Mouse (Mus musculus) kidney, embryonic 16.5 days (tissue): ENCODE measurements around the gene Rgl1. TPM values are rescaled to one million over a fixed set of nuclear protein-coding genes. Genes with fewer than 3 reads are reported as not detected.

ENCODE experiments used
- ATAC-seq: fragments of 200-750 bp; cut with Nextera tagmentation; 2 replicates; pipeline ENCODE4 v1.8.0; 2017; ENCODE audit warnings: moderate TSS enrichment; ENCODE audit not compliant: low FRiP score, low TSS enrichment
- H3K27ac ChIP-seq: fragments of 300-500 bp; sonication (generic); 2 replicates; pipeline ENCODE4 v1.5.1; 2014; ENCODE audit warnings: low read length
- H3K27me3 ChIP-seq: fragments of 300-500 bp; sonication (generic); 2 replicates; pipeline ENCODE4 v1.6.1; 2014; ENCODE audit warnings: low read length, control low read depth, mixed read lengths; ENCODE audit not compliant: insufficient read depth
- H3K36me3 ChIP-seq: fragments of 300-500 bp; sonication (generic); 2 replicates; pipeline ENCODE4 v1.6.1; 2014; ENCODE audit warnings: low read length, control low read depth, mixed read lengths; ENCODE audit not compliant: insufficient read depth
- H3K4me1 ChIP-seq: fragments of 300-500 bp; sonication (generic); 2 replicates; pipeline ENCODE4 v1.6.1; 2014; ENCODE audit warnings: low read length, control low read depth, mixed read lengths; ENCODE audit not compliant: insufficient read depth
- H3K4me2 ChIP-seq: fragments of 300-500 bp; sonication (generic); replicated peaks from 2 replicates; pipeline ENCODE4 v1.6.1; 2014; ENCODE audit warnings: low read depth, low read length
- H3K4me3 ChIP-seq: fragments of 300-500 bp; sonication (generic); 2 replicates; pipeline ENCODE4 v1.5.1; 2014; ENCODE audit warnings: mild to moderate bottlenecking, low read length
- H3K9ac ChIP-seq: fragments of 300-500 bp; sonication (generic); replicated peaks from 2 replicates; pipeline ENCODE4 v1.6.1; 2014; ENCODE audit warnings: low read length
- H3K9me3 ChIP-seq: fragments of 300-500 bp; sonication (generic); 2 replicates; pipeline ENCODE4 v1.6.1; 2016; ENCODE audit warnings: low read length, control low read depth
- WGBS: fragments of 180-500 bp; shearing (Covaris S2); extraction: QIAGEN DNeasy Blood & Tissue Kit; methylation state at CpG from one replicate; pipeline ENCODE4 v1.1.7; 2014; 5-methylcytosine and 5-hydroxymethylcytosine counted together
- polyA plus RNA-seq: library from polyadenylated mRNA; unstranded; fragments of >200 nt; fragmentation: Nextera tagmentation; extraction: Ambion mirVana; gene quantifications from 2 replicates; pipeline ENCODE4 v1.2.1, GENCODE M21; 2015

The Rgl1 gene
- polyA plus RNA-seq, 1 experiment from 2014 or later: 58.6 TPM

DNA sequence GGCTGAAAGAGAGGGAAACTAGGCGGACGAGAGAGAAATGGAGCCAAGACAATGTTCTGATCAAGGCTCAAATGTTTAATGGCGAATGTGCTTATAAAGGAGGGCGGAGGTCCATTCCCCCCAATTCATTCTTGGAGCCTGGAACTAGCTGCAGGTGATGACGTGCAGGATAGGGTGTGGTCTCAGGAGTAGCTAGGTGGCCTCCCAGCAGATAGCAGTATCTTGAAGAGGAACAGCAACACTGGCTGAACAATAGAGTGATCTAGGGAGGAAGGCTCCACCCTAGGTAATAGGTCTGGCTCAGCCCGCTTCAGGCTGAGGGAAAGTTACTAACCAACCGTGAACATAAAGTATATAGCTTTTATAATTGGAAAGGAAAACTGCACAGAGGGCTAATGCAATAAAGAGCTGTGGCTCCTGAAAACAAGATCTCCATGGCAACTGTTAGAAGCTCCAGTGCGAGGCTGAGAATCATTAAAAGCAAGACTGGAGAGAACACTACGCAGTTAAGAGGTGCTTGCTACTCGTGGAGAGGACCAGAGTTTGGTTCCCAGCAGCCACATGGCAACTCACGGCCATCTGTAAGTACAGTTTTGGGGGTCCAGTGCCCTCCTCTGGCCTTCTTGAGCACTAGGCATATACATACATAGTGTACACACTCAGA is 44.5 kb downstream of the Rgl1 start:
- H3K27me3 ChIP-seq: no peaks in the 10 kb centered on the region
- no peak overlapping the region for H3K4me3 ChIP-seq
- no peak overlapping the region for H3K27ac ChIP-seq
- ATAC-seq: no peak
- no peaks in the 10 kb centered on the region for H3K36me3 ChIP-seq
- H3K9ac ChIP-seq: no peak overlapping the region
- H3K9me3 ChIP-seq: no peaks in the 10 kb centered on the region
- H3K4me1 ChIP-seq: no peaks in the 10 kb centered on the region
- H3K4me2 ChIP-seq: no peak overlapping the region
- WGBS: 90% methylated on average over 11 of the region's 11 CpGs

DNA sequence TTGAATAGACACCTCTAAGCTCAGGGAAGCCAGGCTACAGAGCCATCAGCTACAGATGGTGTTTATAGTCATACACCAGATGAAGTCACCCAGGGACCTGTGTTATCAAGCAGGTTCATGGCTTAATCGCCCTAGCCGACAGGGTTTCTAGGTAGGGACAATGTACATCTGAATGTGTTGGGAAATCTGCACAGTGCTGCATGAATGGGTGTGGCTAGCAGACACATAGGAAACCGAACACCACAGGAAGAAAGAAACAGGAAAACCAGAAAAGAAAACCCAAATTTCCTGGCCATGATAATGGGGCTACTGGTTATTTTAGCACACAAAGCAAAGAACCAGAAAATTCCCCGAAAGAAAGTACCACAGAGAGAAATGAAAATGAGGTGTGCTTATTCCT is 45.2 kb downstream of the Rgl1 start:
- Histone ChIP-seq H3K9ac (no peak overlapping the region), H3K36me3 (no peaks in the 10 kb centered on the region), H3K27ac (no peak overlapping the region), H3K4me2 (no peak overlapping the region), H3K4me3 (no peak overlapping the region), H3K4me1 (no peaks in the 10 kb centered on the region), H3K9me3 (no peaks in the 10 kb centered on the region), H3K27me3 (no peaks in the 10 kb centered on the region)
- 76% methylated on average over 4 of the region's 4 CpGs for WGBS
- ATAC-seq: no peak

DNA sequence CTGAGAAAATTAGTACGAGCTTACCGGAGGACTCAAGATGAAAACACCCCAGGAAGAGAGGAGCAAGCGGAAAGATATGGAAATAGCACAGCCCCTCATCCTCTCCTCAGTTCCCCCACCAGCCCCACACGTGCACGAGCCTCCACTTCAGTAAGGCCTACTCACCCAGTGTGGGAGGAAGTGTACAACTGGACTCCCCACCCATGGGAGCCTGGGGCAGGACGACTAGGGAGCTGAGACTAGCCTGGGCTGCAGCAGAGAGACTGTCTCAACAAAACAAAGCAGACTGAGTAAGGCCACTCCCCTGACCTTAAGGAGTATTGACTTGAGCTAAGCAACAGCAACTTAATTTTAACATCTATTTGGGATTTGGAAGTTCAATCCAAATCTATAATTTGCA is 48.0 kb downstream of the Rgl1 start:
- H3K4me1 ChIP-seq: no peaks in the 10 kb centered on the region
- H3K4me2 ChIP-seq: no peak overlapping the region
- ATAC-seq: no peak
- no peaks in the 10 kb centered on the region for H3K9me3 ChIP-seq
- no peaks in the 10 kb centered on the region for H3K36me3 ChIP-seq
- 59% methylated on average over 6 of the region's 6 CpGs for WGBS
- H3K27ac ChIP-seq: no peak overlapping the region
- H3K9ac ChIP-seq: no peak overlapping the region
- H3K4me3 ChIP-seq: no peak overlapping the region
- H3K27me3 ChIP-seq: no peaks in the 10 kb centered on the region

DNA sequence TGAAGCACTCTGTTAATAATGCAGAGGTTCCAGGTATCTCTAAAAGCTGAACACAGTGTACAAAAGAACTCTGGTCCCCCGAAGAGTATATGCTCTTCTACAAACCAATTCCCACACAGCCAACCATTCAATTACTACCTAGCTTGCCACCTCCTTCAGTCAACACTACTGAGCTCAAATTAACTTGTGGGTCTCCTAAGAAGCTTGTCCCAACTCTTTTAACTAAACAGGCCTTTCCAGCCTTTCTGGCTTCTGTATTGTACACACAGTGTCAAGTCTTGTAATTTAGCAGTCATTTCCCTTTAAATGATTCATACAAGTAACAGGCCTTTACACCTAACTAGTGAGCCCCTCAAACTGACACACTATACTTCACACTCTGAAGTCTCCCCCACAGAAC is 48.8 kb downstream of the Rgl1 start:
- 85% methylated on average over 1 of the region's 1 CpGs for whole genome bisulfite sequencing
- Histone ChIP-seq H3K36me3 (no peaks in the 10 kb centered on the region), H3K27ac (no peak overlapping the region), H3K4me2 (no peak overlapping the region), H3K9me3 (no peaks in the 10 kb centered on the region), H3K9ac (no peak overlapping the region), H3K4me1 (no peaks in the 10 kb centered on the region), H3K27me3 (no peaks in the 10 kb centered on the region), H3K4me3 (no peak overlapping the region)
- ATAC-seq: no peak

DNA sequence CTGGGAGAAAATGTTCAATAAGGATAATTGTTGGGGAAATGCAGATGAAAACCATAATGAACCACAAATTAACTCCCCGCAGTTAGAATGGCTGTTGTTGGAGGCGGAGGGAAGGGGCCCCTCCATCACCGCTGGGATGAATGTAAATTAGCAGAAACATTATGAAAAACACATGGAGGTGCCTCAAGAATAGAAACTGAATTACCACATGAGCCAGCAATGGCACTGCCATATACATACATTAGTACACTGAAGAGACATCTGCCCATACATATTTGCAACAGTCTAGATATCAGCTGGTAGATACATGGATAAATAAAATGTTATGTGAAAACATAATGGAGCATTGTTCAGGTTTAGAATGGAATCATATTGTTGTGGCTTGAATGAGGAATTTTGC is 51.7 kb downstream of the Rgl1 start:
- no peak overlapping the region for H3K27ac ChIP-seq
- H3K4me3 ChIP-seq: no peak overlapping the region
- no peaks in the 10 kb centered on the region for H3K9me3 ChIP-seq
- no peak for ATAC-seq
- H3K36me3 ChIP-seq: no peaks in the 10 kb centered on the region
- H3K27me3 ChIP-seq: no peaks in the 10 kb centered on the region
- WGBS: 93% methylated on average over 3 of the region's 3 CpGs
- H3K9ac ChIP-seq: no peak overlapping the region
- no peaks in the 10 kb centered on the region for H3K4me1 ChIP-seq
- no peak overlapping the region for H3K4me2 ChIP-seq

DNA sequence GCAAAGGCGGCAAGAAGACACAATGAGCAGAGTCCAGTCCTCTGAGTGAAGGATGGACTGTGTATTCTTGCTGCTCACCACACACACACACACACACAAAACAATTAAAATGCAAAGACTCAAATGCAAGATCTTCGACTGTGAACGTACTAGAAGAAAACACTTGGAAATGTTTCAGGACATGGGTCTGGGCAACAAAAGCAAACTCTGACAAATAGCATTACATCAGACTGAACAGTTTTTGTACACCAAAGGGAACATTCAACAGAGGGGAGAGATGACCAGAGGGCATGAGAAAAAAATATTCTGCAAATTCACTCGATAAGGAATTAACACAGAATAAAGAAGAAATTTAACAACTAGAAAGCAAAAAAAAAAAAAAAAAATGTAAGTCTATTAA is 52.2 kb downstream of the Rgl1 start:
- ATAC-seq: no peak
- H3K27ac ChIP-seq: no peak overlapping the region
- WGBS: 89% methylated on average over 4 of the region's 4 CpGs
- H3K4me2 ChIP-seq: no peak overlapping the region
- H3K4me3 ChIP-seq: no peak overlapping the region
- H3K27me3 ChIP-seq: no peaks in the 10 kb centered on the region
- H3K4me1 ChIP-seq: no peaks in the 10 kb centered on the region
- no peak overlapping the region for H3K9ac ChIP-seq
- H3K9me3 ChIP-seq: no peaks in the 10 kb centered on the region
- H3K36me3 ChIP-seq: no peaks in the 10 kb centered on the region

DNA sequence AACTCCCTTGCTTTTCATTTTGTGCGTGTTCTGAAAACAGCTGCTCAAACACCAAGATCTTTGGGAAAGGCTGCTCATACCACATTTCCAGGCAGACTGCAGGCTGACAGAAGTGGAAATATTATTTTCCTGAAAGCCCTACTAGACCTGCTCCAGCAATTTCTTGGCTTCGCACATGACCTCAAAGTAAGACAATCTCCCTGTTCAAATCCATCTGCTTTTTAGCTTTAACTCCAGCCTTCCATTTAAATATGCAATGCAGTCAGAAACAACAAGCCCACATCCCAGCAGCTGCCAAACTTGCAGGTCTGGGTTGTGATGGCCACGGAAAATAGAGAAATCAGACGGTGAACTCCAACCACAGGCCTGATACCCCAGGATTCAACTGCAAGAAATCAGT is 55.1 kb downstream of the Rgl1 start:
- no peak for ATAC-seq
- WGBS: 84% methylated on average over 4 of the region's 4 CpGs
- H3K9me3 ChIP-seq: no peaks in the 10 kb centered on the region
- H3K4me3 ChIP-seq: no peak overlapping the region
- H3K36me3 ChIP-seq: no peaks in the 10 kb centered on the region
- H3K4me2 ChIP-seq: no peak overlapping the region
- H3K4me1 ChIP-seq: no peaks in the 10 kb centered on the region
- no peak overlapping the region for H3K9ac ChIP-seq
- no peaks in the 10 kb centered on the region for H3K27me3 ChIP-seq
- H3K27ac ChIP-seq: no peak overlapping the region

DNA sequence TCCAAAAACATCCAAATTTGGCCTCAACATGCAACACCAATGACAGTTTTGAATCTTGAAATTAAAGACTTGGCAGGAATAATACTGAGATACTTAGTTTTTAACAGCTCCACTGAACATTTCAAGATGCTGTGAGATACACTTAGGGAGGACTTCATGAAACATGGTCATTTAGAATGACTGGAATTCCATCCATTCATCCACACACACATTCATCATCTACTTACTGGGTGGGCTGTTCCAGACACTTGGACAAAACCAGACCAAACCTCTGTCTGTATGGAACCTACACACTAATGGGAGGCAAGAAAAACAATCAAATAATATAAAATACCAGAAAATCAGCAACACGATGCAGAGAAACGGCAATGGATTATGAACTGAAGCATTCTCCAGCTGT is 58.6 kb downstream of the Rgl1 start:
- no peak overlapping the region for H3K9ac ChIP-seq
- WGBS: 80% methylated on average over 2 of the region's 2 CpGs
- H3K4me1 ChIP-seq: peaks cover 8% of the 10 kb centered on the region
- no peak overlapping the region for H3K4me2 ChIP-seq
- H3K9me3 ChIP-seq: no peaks in the 10 kb centered on the region
- H3K4me3 ChIP-seq: no peak overlapping the region
- H3K36me3 ChIP-seq: no peaks in the 10 kb centered on the region
- H3K27ac ChIP-seq: no peak overlapping the region
- no peaks in the 10 kb centered on the region for H3K27me3 ChIP-seq
- no peak for ATAC-seq

DNA sequence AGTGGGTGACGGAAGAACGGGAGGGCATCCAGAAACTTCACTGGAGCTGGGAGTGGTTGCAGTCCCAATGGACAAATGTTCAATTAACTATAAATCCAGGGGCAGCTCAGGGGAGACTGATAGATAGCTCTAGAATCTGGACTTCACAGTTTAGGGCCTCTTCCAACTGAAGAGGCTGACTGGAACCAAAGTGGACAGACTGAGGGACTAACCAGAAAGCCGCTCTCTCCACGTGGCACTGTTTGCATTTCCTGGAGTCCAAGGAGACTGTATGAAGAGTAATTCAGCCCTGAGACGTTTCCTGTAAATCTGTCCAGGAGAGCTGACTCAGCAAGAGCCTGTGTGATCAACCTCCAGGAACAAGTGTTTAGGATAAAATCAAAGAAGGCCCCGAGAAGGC is 62.2 kb downstream of the Rgl1 start:
- H3K4me2 ChIP-seq: no peak overlapping the region
- no peaks in the 10 kb centered on the region for H3K9me3 ChIP-seq
- H3K4me3 ChIP-seq: no peak overlapping the region
- no peaks in the 10 kb centered on the region for H3K36me3 ChIP-seq
- WGBS: 35% methylated on average over 6 of the region's 6 CpGs
- peaks cover 8% of the 10 kb centered on the region for H3K4me1 ChIP-seq
- no peak overlapping the region for H3K9ac ChIP-seq
- H3K27me3 ChIP-seq: no peaks in the 10 kb centered on the region
- ATAC-seq: no peak
- no peak overlapping the region for H3K27ac ChIP-seq

DNA sequence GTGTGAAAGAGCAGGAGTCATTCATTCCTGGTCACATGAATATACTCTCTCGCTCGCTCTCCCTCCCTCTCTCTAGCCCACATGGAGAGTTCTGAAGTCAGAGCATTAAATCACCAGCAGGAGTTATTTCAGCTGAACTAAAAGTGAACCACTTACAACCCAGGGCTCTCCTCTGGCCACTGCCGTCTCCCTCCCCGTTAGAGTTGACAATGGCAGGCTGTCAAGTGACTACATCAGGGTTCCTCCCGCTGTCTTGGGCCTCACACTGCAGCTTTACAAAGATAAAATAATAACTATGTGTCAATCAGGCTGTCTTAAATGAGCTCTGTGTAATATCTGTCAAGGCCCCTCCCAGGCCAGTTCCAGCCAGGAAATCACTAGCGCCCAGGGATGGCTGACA is 63.2 kb downstream of the Rgl1 start:
- no peak overlapping the region for H3K27ac ChIP-seq
- no peaks in the 10 kb centered on the region for H3K27me3 ChIP-seq
- H3K36me3 ChIP-seq: no peaks in the 10 kb centered on the region
- no peaks in the 10 kb centered on the region for H3K9me3 ChIP-seq
- H3K4me1 ChIP-seq: peaks cover 8% of the 10 kb centered on the region
- H3K4me3 ChIP-seq: no peak overlapping the region
- H3K4me2 ChIP-seq: no peak overlapping the region
- WGBS: 31% methylated on average over 6 of the region's 6 CpGs
- ATAC-seq: peak; percentile 77
- no peak overlapping the region for H3K9ac ChIP-seq
